Mouse (Mus musculus) myocyte (in vitro differentiated cells): ENCODE results near the gene Lrrc8a. TPM values are rescaled to one million over a fixed set of nuclear protein-coding genes. Genes with fewer than 3 reads are reported as not detected.

ENCODE experiments used
- H3K27me3 ChIP-seq: one replicate; pipeline ENCODE4 v1.6.1; 2011; ENCODE audit not compliant: control insufficient read depth, insufficient read depth, insufficient read length
- H3K36me3 ChIP-seq: one replicate; pipeline ENCODE4 v1.6.1; 2011; ENCODE audit not compliant: control insufficient read depth, insufficient read depth
- H3K4me2 ChIP-seq: one replicate; pipeline ENCODE4 v1.6.1; 2011; ENCODE audit warnings: low read depth, control low read depth
- H3K4me3 ChIP-seq: one replicate; pipeline ENCODE4 v1.5.1; 2011; ENCODE audit warnings: mild to moderate bottlenecking, control low read depth, moderate library complexity
- H3K79me2 ChIP-seq: one replicate; pipeline ENCODE4 v1.6.1; 2011; ENCODE audit not compliant: control insufficient read depth, insufficient read depth
- H3ac ChIP-seq: one replicate; pipeline ENCODE4 v1.6.1; 2011; ENCODE audit not compliant: control insufficient read depth, insufficient read length
- CEBPB ChIP-seq: IDR thresholded peaks from 2 replicates; pipeline ENCODE4 v1.6.1; 2011; ENCODE audit warnings: mild to moderate bottlenecking, moderate library complexity; ENCODE audit not compliant: poor library complexity, insufficient read depth, severe bottlenecking
- E2F4 ChIP-seq: IDR thresholded peaks from one replicate; pipeline ENCODE4 v1.6.1; 2011; ENCODE audit warnings: mild to moderate bottlenecking, control low read depth, moderate library complexity; ENCODE audit not compliant: insufficient read depth
- MAX ChIP-seq: IDR thresholded peaks from one replicate; pipeline ENCODE4 v1.6.1; 2011; ENCODE audit warnings: low read depth, mild to moderate bottlenecking, control low read depth
- MYOD1 ChIP-seq, 3 experiments: IDR thresholded peaks; one replicate each; pipeline ENCODE4 v1.6.1; 2011; ENCODE audit warnings: control low read depth in 2 of 3, low read depth in 2 of 3, mild to moderate bottlenecking in 2 of 3, moderate library complexity in 1 of 3; ENCODE audit not compliant: insufficient read length in 2 of 3, control insufficient read depth in 1 of 3
- MYOG ChIP-seq, 3 experiments: IDR thresholded peaks; one replicate each; pipeline ENCODE4 v1.6.1; 2011; ENCODE audit warnings: control low read depth in 2 of 3, low read depth in 2 of 3, mild to moderate bottlenecking in 2 of 3; ENCODE audit not compliant: insufficient read length in 2 of 3, control insufficient read depth in 1 of 3, insufficient read depth in 1 of 3
- POLR2A ChIP-seq: IDR thresholded peaks from one replicate; pipeline ENCODE4 v1.6.1; 2011; ENCODE audit warnings: low read depth, mild to moderate bottlenecking, control low read depth, moderate library complexity; ENCODE audit not compliant: insufficient read length
- POLR2AphosphoS2 ChIP-seq: IDR thresholded peaks from one replicate; pipeline ENCODE4 v1.6.1; 2011; ENCODE audit warnings: low read depth, control low read depth; ENCODE audit not compliant: insufficient read length
- REST ChIP-seq: IDR thresholded peaks from one replicate; pipeline ENCODE4 v1.6.1; 2011; ENCODE audit warnings: mild to moderate bottlenecking, control low read depth, moderate library complexity; ENCODE audit not compliant: insufficient read depth, insufficient read length
- SRF ChIP-seq: IDR thresholded peaks from one replicate; pipeline ENCODE4 v1.6.1; 2011; ENCODE audit warnings: low read depth; ENCODE audit not compliant: control insufficient read depth, insufficient read length
- TCF12 ChIP-seq: IDR thresholded peaks from one replicate; pipeline ENCODE4 v1.6.1; 2011; ENCODE audit warnings: mild to moderate bottlenecking, control low read depth; ENCODE audit not compliant: poor library complexity, insufficient read depth, severe bottlenecking
- TCF3 ChIP-seq: IDR thresholded peaks from one replicate; pipeline ENCODE4 v1.6.1; 2011; ENCODE audit warnings: low read depth, control low read depth; ENCODE audit not compliant: insufficient read length
- USF1 ChIP-seq: IDR thresholded peaks from one replicate; pipeline ENCODE4 v1.6.1; 2011; ENCODE audit warnings: low read depth, mild to moderate bottlenecking, control low read depth, moderate library complexity
- polyA plus RNA-seq: library from polyadenylated mRNA; unstranded; fragments of >200 nt; fragmentation: generic; extraction: Trizol; gene quantifications from one replicate; pipeline ENCODE4 v1.2.1, GENCODE M21; 2012; ENCODE audit warnings: missing spikeins

Lrrc8a gene
- polyA plus RNA-seq, 1 experiment = 22.6 TPM

DNA sequence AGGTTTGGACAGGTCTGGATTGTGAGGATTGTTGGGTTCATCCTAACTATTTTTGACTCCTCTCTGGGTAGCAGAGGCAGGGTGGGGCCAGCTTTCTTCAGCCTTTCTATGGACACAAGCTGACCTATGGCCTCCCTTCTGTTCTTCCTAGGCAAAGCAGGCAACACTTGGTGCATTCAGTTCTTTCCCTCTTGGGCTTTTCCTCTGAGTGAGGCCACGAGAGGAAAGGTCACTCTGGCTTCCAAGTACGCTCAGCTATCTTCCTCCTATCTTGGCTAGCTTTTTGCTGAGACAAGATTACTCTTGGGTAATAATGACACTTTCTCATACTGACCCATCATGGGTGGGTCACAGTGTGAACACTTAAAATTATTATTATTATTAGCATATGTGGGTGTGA, 45.7 kb downstream of the Lrrc8a start:
- no peaks in the 10 kb centered on the region for H3K27me3 ChIP-seq
- H3ac ChIP-seq = no peak overlapping the region
- H3K4me2 ChIP-seq = no peak overlapping the region
- H3K79me2 ChIP-seq = peaks cover 36% of the 10 kb centered on the region
- peak; percentile 15 for TF ChIP-seq POLR2AphosphoS2
- no peak for TF ChIP-seq SRF
- TF ChIP-seq E2F4 = no peak
- no peak for TF ChIP-seq MYOD1 (IDR thresholded peaks at IDR 0.05; ENCODE audit: control insufficient read depth in 1 of 3, insufficient read length in 2 of 3, low read depth in 2 of 3)
- TF ChIP-seq POLR2A = no peak
- H3K36me3 ChIP-seq = no peaks in the 10 kb centered on the region
- H3K4me3 ChIP-seq = no peak overlapping the region

DNA sequence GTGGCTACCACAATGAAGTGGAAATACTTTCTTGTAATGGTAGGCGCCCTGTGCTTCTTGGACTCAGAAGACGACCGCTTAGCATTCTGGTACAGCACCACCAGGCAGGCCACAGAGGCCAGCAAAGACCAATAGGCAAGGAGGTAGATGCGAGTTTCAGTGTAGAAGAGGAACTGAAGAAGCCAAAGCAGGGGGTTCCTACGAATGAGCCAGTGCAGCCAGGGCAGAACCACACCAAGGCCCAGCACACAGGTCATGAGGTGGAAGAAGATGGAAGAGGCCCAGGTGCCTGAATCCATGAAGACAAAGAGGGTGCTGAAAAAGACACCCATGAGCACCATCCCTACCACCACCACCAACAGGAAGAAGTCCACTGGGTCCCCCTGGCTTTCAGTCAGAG, 47.5 kb downstream of the Lrrc8a start:
- H3ac ChIP-seq = peak overlapping the region; percentile 65
- TF ChIP-seq REST (no peak), USF1 (no peak), E2F4 (no peak), TCF12 (no peak), MYOD1 (IDR thresholded peaks at IDR 0.05; ENCODE audit: control insufficient read depth in 1 of 3, insufficient read length in 2 of 3, low read depth in 2 of 3) (no peak), MYOG (IDR thresholded peaks at IDR 0.05; ENCODE audit: control insufficient read depth in 1 of 3, insufficient read depth in 1 of 3, insufficient read length in 2 of 3, low read depth in 2 of 3) (no peak), POLR2AphosphoS2 (no peak), TCF3 (no peak), SRF (no peak)
- no peaks in the 10 kb centered on the region for H3K36me3 ChIP-seq
- peak overlapping the region; percentile 83 for H3K4me2 ChIP-seq
- peaks cover 55% of the 10 kb centered on the region for H3K79me2 ChIP-seq
- H3K4me3 ChIP-seq = peak overlapping the region; percentile 80
- no peaks in the 10 kb centered on the region for H3K27me3 ChIP-seq

DNA sequence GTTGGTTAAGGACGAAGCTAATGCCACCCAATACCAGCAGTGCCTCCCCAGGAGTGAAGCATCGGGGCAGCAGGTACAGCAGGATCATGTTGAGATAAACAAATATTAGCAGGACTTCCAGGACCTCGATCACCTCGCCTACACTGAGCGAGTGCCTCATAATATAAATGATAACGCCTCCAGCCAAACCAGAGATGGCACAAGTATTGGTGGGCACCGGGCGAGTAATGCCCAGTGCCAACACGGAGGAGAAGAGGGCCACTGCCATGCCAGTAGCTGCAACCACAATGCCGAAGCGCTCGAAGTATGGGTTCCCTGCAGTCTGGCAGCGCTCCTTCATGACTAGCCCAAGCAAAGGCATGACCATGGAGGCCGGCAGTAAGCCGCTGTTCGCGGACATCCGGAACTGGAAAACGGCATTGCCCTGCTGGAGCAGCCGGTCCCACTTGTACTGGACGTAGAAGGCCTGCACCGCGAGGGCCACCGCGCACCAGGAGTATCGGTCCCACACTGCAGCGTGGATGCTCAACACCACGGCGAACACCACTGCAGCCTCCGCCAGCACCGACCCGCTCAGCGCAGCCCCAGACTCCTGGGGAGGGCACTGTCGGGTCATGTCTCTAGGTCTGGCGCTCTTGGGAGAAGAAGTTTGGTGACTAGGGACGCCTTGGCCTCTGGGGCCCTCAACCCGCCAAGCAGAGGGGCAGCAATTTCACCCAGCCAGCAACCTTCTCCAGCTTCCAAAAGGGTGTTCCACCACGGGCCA, 48.1 kb downstream of the Lrrc8a start:
- Histone ChIP-seq H3K4me3 (peak overlapping the region; percentile 80), H3K79me2 (peaks cover 60% of the 10 kb centered on the region), H3K36me3 (no peaks in the 10 kb centered on the region), H3ac (peak overlapping the region; percentile 65), H3K27me3 (no peaks in the 10 kb centered on the region), H3K4me2 (peak overlapping the region; percentile 83)
- TF ChIP-seq POLR2AphosphoS2 (peak; percentile 16), SRF (no peak), MYOG (IDR thresholded peaks at IDR 0.05; ENCODE audit: control insufficient read depth in 1 of 3, insufficient read depth in 1 of 3, insufficient read length in 2 of 3, low read depth in 2 of 3) (no peak)

DNA sequence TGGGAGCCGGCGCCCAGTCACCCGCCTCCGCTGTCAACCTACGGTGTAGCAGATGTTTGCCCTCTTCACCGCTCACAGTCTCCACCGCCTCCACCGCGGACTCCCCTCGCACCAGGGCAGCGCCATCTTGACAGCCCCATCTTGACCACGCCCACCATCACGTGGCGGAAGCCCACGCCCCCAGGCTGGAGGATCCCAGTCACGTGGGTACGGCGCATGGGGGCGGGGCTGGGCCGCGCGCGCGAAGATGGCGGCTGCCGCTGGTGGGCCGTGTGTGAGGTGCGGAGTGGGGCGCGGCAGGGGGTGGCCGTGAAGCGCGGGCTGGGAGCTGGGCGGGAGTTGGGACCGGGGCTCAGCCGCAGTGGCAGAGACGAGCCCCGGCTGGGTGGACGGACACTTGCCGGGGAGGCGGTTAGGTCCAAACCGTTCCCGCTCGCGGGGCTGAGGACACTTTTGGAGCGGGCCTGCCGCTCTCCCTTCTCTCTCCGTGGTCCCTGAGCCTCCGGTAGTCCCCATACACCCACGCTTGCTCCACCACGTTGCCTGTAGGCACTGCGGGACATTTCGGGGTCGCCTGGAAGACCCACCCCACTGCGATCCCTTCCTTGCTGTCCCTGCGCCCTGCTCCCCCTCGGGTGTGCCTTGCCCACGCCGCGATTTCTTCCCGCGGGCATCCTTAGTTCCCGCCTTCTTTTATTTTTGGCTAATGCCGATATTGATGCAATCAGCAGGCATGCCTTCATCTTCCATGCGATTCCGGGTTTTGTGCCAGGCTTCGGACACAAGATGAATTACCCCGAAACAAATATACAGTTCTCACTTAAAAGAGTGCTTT, 48.9 kb downstream of the Lrrc8a start, which contains the start of the genes Dolk and Nup188:
Gene Dolk (minus strand): TSS at position 143 of the 835 bp plus-strand sequence.
Gene Nup188 (plus strand): TSS at position 206 of the 835 bp plus-strand sequence.
- TF ChIP-seq USF1 (peak; percentile 99), E2F4 (peak; percentile 15), MAX (peak; percentile 16), SRF (peak; percentile 29), REST (peak; percentile 38), POLR2A (peak; percentile 97), POLR2AphosphoS2 (peak; percentile 91), CEBPB (no peak), TCF12 (no peak), MYOD1 (IDR thresholded peaks at IDR 0.05; ENCODE audit: control insufficient read depth in 1 of 3, insufficient read length in 2 of 3, low read depth in 2 of 3) (peak in 2 of 3 experiments; percentile 16 to 26), MYOG (IDR thresholded peaks at IDR 0.05; ENCODE audit: control insufficient read depth in 1 of 3, insufficient read depth in 1 of 3, insufficient read length in 2 of 3, low read depth in 2 of 3) (peak in 2 of 3 experiments; percentile 20 to 26), TCF3 (no peak)
- Histone ChIP-seq H3K4me3 (peak within 1 kb of the TSS; percentile 80), H3K27me3 (no peaks in the 10 kb centered on the region), H3K36me3 (no peaks in the 10 kb centered on the region), H3K79me2 (peaks cover 69% of the 10 kb centered on the region), H3K4me2 (peak within 1 kb of the TSS; percentile 86), H3ac (peak within 1 kb of the TSS; percentile 65)

DNA sequence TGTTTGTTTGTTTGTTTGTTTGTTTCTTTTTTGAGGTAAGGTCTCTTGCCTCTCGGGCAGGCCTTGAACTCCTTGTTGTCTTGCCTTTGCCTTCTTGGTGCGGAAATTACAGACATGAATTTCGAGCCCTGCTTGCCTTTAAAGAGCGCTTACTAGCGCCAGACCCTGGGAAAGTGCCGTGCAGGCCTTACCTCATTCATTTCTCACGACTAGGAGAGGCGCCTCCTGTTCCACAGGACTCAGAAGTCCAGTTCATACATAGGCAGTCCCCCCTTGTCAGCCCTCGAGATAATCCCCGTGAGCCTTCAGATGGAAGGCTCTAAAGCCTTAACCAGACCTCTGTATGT, 49.5 kb downstream of the Lrrc8a start:
- Histone ChIP-seq H3K36me3 (no peaks in the 10 kb centered on the region), H3K27me3 (no peaks in the 10 kb centered on the region), H3K4me2 (peak overlapping the region; percentile 86), H3K4me3 (peak overlapping the region; percentile 80), H3K79me2 (peaks cover 74% of the 10 kb centered on the region), H3ac (peak overlapping the region; percentile 65)
- no peak for TF ChIP-seq POLR2A
- TF ChIP-seq REST = no peak
- no peak for TF ChIP-seq USF1
- TF ChIP-seq SRF = no peak
- no peak for TF ChIP-seq TCF3
- TF ChIP-seq MYOG (IDR thresholded peaks at IDR 0.05; ENCODE audit: control insufficient read depth in 1 of 3, insufficient read depth in 1 of 3, insufficient read length in 2 of 3, low read depth in 2 of 3) = no peak
- no peak for TF ChIP-seq TCF12
- TF ChIP-seq POLR2AphosphoS2 = no peak
- no peak for TF ChIP-seq MYOD1 (IDR thresholded peaks at IDR 0.05; ENCODE audit: control insufficient read depth in 1 of 3, insufficient read length in 2 of 3, low read depth in 2 of 3)
- no peak for TF ChIP-seq MAX
- TF ChIP-seq E2F4 = no peak
- no peak for TF ChIP-seq CEBPB
